Mouse (Mus musculus): Measurements from ENCODE around the gene Tbc1d10b. TPM values are rescaled to one million over a fixed set of nuclear protein-coding genes. Genes with fewer than 3 reads are reported as not detected.
"Not testable (repeated sequence)": the region's sequence is repeated elsewhere in the genome, so short reads cannot be mapped to it uniquely, and the experiment has no call there.

The Tbc1d10b gene
- polyA plus RNA-seq, 1 experiment from 2014 or later, result 26.4 TPM

DNA sequence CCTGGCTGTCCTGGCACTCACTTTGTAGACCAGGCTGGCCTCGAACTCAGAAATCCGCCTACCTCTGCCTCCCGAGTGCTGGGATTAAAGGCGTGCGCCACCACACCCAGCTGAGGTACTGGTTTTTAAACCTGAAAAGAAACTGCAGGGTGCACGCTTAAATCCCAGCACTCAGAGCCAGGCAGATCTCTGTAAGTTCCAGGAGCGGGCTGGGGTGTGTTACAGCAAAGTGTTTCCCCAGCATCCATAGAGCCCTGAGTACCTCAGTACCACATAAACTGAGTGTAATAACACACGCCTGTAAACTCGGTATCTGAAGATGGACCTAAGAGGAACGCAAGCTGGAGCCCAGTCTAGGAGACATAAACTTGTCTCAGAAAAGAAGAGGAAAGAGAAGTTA lies 20.9 kb downstream of the Tbc1d10b start:
- Histone ChIP-seq H3K36me3 (peaks cover 13% of the 10 kb centered on the region), H3K4me1 (peaks cover 7% of the 10 kb centered on the region; the same call in 1 of the 2 replicates), H3K4me3 (no peak overlapping the region), H3K9me3 (no peaks in the 10 kb centered on the region), H3K27ac (no peak overlapping the region), H3K27me3 (ENCODE audit: insufficient read depth, poor library complexity, severe bottlenecking) (no peaks in the 10 kb centered on the region)
- 62% methylated on average over 10 of the region's 10 CpGs for WGBS
- no peak for DNase-seq (ENCODE audit: low spot score)

DNA sequence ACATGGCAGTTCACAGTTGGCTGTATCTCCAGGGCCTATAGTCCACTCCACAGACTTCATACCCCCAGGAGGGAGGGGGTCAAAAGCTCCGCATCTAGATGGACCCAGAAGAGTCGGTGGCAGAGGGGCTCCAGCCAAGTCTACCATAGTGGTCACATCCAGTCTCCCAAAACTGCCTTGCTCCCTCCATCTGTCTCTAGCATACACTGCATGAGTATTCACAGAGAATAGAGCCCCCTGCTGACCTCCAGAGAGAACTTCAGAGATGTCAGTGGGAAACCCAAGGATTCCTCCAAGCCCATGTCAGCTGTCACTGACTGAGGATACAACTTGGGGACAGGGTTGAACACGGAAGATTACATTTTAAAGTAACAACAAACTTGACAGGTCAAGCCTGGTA lies 22.7 kb downstream of the Tbc1d10b start:
- DNase-seq (ENCODE audit: low spot score), result no peak
- Histone ChIP-seq H3K36me3 (no peaks in the 10 kb centered on the region), H3K27ac (no peak overlapping the region), H3K27me3 (ENCODE audit: insufficient read depth, poor library complexity, severe bottlenecking) (no peaks in the 10 kb centered on the region), H3K9me3 (no peaks in the 10 kb centered on the region), H3K4me1 (peaks cover 7% of the 10 kb centered on the region; the same call in 1 of the 2 replicates), H3K4me3 (no peak overlapping the region)
- WGBS, result 50% methylated on average over 3 of the region's 3 CpGs

DNA sequence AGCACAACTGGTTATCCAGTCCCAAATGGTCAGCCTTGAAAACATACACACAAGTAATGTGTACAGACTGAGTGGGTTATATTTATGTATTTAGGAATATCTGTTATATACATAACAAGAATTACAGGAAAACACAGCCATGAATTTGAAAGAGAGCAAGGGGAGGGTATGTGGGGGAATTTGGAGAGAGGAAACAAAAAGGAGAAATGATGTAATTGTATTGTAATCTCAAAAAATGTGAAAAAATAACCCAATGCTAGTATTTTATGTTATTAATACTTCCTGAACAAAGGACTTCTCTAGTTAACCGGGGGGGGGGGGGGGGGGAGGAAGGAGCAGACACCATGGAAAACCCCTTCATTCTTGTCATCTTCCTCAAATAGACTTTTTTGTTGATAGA lies 23.5 kb downstream of the Tbc1d10b start:
- no peak for DNase-seq (ENCODE audit: low spot score)
- no peak overlapping the region for H3K27ac ChIP-seq
- H3K4me3 ChIP-seq, result no peak overlapping the region
- WGBS, result 50% methylated on average over 1 of the region's 1 CpGs
- H3K9me3 ChIP-seq, result no peaks in the 10 kb centered on the region
- no peaks in the 10 kb centered on the region for H3K27me3 ChIP-seq (ENCODE audit: insufficient read depth, poor library complexity, severe bottlenecking)
- peaks cover 7% of the 10 kb centered on the region; the same call in 1 of the 2 replicates for H3K4me1 ChIP-seq
- no peaks in the 10 kb centered on the region for H3K36me3 ChIP-seq

DNA sequence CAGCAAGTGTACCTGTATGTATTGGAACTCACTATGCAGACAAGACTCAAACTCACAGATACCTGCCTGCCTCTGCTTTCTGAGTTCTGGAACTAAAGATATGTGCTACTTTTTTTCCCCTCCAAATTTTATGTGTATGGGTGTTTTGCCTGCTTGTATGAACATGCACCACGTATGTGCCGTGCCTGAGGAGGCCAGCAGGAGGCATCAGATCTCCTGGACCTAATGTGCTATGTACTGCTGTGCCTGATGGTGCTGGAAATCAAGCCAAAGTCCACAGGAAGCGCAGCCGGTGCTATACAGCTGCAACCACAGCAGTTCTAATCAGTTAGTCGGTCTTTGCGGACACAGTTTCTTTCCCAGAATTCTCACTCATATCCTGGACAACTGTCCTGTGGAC lies 24.4 kb downstream of the Tbc1d10b start:
- H3K36me3 ChIP-seq, result no peaks in the 10 kb centered on the region
- DNase-seq (ENCODE audit: low spot score), result no peak
- no peak overlapping the region for H3K27ac ChIP-seq
- WGBS, result 72% methylated on average over 6 of the region's 6 CpGs
- H3K4me1 ChIP-seq, result peaks cover 7% of the 10 kb centered on the region; the same call in 1 of the 2 replicates
- H3K4me3 ChIP-seq, result no peak overlapping the region
- H3K9me3 ChIP-seq, result no peaks in the 10 kb centered on the region
- no peaks in the 10 kb centered on the region for H3K27me3 ChIP-seq (ENCODE audit: insufficient read depth, poor library complexity, severe bottlenecking)

DNA sequence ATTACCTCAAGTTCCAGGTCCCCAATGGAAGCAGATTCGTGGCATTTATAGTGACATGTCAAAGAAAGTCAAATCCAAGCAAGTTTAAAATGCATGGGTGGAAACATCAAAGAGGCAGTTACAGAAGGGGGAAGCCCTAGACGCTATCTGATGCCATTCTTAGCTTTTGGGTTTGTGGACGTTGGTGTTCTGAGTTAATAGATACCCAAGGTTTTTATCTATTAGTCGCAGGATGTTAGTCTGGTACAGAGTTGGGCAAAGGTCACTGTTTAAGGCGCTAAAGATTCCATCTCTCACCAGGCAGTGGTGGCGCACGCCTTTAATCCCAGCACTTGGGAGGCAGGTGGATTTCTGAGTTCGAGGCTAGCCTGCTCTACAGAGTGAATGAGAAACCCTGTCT lies 24.9 kb downstream of the Tbc1d10b start:
- no peak for DNase-seq (ENCODE audit: low spot score)
- Histone ChIP-seq H3K9me3 (no peaks in the 10 kb centered on the region), H3K4me1 (peaks cover 3% of the 10 kb centered on the region; the same call in 1 of the 2 replicates), H3K27ac (no peak overlapping the region), H3K4me3 (no peak overlapping the region), H3K36me3 (no peaks in the 10 kb centered on the region), H3K27me3 (ENCODE audit: insufficient read depth, poor library complexity, severe bottlenecking) (no peaks in the 10 kb centered on the region)
- 70% methylated on average over 8 of the region's 8 CpGs for WGBS

DNA sequence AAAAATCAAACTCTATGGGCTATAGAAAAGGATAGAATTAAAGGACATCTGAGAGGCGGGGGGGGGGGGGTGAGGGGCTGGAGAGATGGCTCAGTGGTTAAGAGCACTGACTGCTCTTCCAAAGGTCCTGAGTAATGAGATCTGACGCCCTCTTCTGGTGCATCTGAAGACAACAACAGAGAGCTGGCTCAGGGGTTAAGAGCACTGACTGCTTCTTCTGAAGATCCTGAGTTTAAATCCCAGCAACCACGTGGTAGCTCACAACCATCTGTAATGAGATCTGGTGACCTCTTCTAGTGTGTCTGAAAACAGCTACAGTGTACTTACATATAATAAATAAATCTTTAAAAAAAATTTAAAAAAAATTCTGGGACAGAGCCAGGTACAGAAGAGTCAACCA lies 26.5 kb downstream of the Tbc1d10b start:
- 19% methylated on average over 3 of the region's 3 CpGs for WGBS
- DNase-seq (ENCODE audit: low spot score); H3K27me3 ChIP-seq (ENCODE audit: insufficient read depth, poor library complexity, severe bottlenecking); H3K27ac ChIP-seq; H3K9me3 ChIP-seq; H3K36me3 ChIP-seq; H3K4me1 ChIP-seq; H3K4me3 ChIP-seq: not testable (repeated sequence)

DNA sequence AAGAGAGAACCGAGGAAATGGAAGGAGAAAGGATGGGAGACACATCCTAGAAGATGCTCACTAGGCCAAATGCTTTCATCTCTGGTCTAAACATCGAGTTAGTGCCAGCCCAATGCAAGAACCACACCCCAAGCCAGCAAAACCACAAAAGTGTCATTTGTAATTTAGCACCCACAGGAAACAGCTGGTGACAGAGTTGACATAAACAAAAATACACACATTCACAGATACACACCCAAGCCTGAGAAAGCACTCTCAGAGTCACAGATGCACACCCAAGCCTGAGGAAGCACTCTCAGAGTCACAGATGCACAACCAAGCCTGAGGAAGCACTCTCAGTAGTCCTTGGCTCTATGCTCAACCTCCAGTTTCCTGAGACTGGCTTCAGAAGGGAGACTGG lies 27.5 kb downstream of the Tbc1d10b start:
- H3K9me3 ChIP-seq, result no peaks in the 10 kb centered on the region
- no peaks in the 10 kb centered on the region for H3K27me3 ChIP-seq (ENCODE audit: insufficient read depth, poor library complexity, severe bottlenecking)
- no peak overlapping the region for H3K27ac ChIP-seq
- H3K36me3 ChIP-seq, result no peaks in the 10 kb centered on the region
- 61% methylated on average over 2 of the region's 2 CpGs for WGBS
- H3K4me3 ChIP-seq, result no peak overlapping the region
- no peaks in the 10 kb centered on the region for H3K4me1 ChIP-seq
- no peak for DNase-seq (ENCODE audit: low spot score)

DNA sequence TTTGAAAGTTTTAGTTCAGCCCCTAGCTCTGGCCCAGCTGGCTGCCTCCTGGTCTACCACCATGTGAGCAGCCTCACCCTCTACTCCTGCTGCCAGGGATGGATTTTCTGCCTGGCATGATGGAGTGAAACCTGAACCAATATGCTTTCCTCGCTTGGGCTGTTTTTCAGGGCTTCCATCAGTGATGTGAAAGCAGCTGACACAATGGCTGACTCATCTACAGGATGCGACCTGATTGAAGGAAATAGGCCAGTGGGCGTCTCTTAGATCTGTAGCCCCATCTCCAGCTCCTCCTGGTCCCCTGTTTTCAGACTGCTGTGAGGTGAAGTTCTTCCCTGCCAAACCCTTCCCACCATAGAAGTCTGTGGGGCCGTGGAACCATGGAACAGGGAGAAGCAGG lies 31.3 kb downstream of the Tbc1d10b start:
- Histone ChIP-seq H3K27ac (no peak overlapping the region), H3K36me3 (no peaks in the 10 kb centered on the region), H3K9me3 (no peaks in the 10 kb centered on the region), H3K27me3 (ENCODE audit: insufficient read depth, poor library complexity, severe bottlenecking) (no peaks in the 10 kb centered on the region), H3K4me3 (no peak overlapping the region), H3K4me1 (no peaks in the 10 kb centered on the region)
- WGBS, result 61% methylated on average over 4 of the region's 4 CpGs
- no peak for DNase-seq (ENCODE audit: low spot score)

DNA sequence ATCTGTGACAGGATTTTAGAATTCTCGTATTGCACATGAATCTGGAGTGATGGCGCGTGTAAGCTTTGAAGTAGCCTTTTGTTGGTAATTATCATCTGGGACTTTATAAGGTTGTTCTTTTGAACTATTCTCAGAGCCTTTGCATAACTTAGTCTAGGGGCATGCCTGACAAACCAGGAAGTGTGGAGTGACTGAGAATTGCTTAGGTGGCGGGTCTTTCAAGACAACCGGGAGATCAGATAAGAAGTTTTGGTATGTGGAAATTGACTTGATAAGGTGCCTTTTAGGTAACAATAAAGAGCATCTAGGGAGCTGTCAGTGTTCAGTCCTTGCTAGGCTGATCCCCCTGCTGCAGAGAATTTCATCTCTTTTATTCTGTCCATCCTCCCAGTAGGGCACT lies 41.8 kb downstream of the Tbc1d10b start:
- Histone ChIP-seq H3K36me3 (no peaks in the 10 kb centered on the region), H3K4me3 (no peak overlapping the region), H3K27me3 (ENCODE audit: insufficient read depth, poor library complexity, severe bottlenecking) (no peaks in the 10 kb centered on the region), H3K9me3 (peaks cover 2% of the 10 kb centered on the region; the same call in 1 of the 2 replicates), H3K4me1 (no peaks in the 10 kb centered on the region), H3K27ac (no peak overlapping the region)
- 76% methylated on average over 5 of the region's 5 CpGs for WGBS
- no peak for DNase-seq (ENCODE audit: low spot score)

DNA sequence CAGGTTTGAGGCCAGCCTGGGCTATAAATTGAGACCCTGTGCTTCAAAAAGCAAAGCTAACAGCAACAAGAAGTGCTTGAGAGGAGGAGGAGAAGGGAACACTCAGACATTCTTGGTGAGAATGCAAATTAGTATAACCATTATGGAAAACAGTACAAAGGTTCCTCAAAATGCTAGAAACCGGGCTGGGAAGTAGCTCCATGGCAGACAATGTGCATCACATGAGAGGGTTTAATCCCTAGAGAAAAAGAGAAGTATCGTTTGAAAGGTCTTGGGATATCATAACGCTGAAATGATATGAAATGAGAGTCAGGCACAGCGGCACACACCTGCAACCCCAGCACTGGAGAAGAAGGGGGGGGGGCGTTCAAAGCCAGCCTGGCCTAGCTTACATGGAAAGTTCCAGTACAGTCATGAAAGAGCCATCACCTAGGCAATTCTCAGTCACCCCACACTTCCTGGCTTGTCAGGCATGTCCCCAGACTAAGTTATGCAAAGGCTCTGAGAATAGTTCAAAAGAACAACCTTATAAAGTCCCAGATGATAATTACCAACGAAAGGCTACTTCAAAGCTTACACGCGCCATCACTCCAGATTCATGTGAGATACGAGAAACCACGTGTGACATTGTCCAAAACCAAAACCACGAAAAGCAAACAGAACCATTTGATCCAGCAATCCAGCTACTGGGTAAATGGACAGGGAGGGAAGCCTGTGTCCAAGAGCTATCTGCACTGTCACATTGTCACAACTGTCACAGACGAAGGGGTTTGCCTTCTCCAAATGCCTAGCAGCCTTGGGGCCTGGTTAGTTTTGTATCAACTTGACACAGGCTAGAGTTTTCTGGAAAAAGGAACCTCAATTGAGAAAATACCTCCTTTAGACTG lies 42.4 kb downstream of the Tbc1d10b start:
- no peak overlapping the region for H3K27ac ChIP-seq
- no peaks in the 10 kb centered on the region for H3K36me3 ChIP-seq
- DNase-seq (ENCODE audit: low spot score), result no peak
- no peak overlapping the region for H3K4me3 ChIP-seq
- 86% methylated on average over 12 of the region's 12 CpGs for WGBS
- H3K27me3 ChIP-seq (ENCODE audit: insufficient read depth, poor library complexity, severe bottlenecking), result no peaks in the 10 kb centered on the region
- no peaks in the 10 kb centered on the region for H3K9me3 ChIP-seq
- no peaks in the 10 kb centered on the region for H3K4me1 ChIP-seq

DNA sequence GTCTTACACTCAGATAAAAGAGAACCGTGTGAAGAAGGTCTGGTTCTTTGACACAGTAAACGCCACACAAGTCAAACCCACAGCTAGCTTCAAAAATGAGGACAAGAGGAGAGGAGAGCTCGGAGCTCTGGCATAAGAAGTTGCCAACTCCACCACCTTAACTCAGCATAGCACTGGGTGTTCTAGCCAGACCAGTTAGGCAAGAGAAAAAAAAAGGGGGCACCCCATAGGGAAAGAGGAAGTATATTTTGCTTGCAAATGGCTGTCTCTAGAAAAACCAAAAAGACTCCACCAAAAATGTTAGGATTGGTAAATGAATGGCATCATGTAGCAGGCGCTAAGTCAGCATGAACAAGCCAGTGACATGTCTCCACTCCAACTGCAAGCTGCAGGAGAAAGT lies 44.3 kb downstream of the Tbc1d10b start:
- H3K4me3 ChIP-seq, result no peak overlapping the region
- no peaks in the 10 kb centered on the region for H3K27me3 ChIP-seq (ENCODE audit: insufficient read depth, poor library complexity, severe bottlenecking)
- no peaks in the 10 kb centered on the region for H3K9me3 ChIP-seq
- H3K36me3 ChIP-seq, result no peaks in the 10 kb centered on the region
- no peak overlapping the region for H3K27ac ChIP-seq
- WGBS, result 74% methylated on average over 4 of the region's 4 CpGs
- DNase-seq (ENCODE audit: low spot score), result no peak
- H3K4me1 ChIP-seq, result no peaks in the 10 kb centered on the region

DNA sequence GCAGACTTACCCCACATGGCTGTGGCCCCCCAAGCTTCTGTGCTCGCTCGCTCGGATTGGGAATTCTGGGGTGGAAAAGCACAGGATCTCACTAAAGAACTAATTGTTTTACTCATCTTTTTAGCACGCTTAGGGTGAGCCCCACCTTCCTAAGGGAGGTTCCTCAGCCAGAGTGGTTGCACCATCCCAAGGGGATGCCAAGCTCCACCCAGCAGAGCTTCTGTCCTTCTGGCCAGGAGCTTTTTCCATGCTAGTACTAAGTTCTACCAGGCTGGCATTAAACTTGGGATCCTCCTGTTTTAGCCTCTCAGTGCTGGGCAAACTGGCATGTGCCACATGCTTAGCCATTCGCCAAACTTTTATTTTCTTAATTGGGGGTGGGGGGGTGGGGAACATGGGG lies 45.7 kb downstream of the Tbc1d10b start:
- Histone ChIP-seq H3K4me3 (no peak overlapping the region), H3K27me3 (ENCODE audit: insufficient read depth, poor library complexity, severe bottlenecking) (no peaks in the 10 kb centered on the region), H3K27ac (no peak overlapping the region), H3K36me3 (no peaks in the 10 kb centered on the region), H3K9me3 (no peaks in the 10 kb centered on the region), H3K4me1 (no peaks in the 10 kb centered on the region)
- no peak for DNase-seq (ENCODE audit: low spot score)
- 83% methylated on average over 5 of the region's 5 CpGs for WGBS

DNA sequence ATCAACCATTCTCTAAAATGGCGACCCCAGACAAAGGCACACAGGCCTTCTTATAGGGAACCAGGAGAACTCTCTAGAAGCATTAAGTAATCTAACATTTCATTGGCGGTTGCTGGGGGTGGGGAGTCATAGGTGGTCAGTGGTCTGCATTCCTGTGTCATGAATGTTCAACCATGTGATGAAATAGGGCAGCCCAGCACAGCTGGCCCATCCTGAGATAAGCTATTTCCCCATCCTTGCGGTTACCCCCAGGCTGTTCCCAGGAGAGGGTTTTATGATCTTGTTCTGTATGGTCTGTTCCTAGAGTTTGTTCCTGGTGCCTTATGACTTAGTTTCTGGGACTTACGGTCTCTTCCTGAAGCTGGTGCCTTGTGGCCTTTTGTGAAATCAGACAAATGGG lies 50.7 kb downstream of the Tbc1d10b start:
- 77% methylated on average over 4 of the region's 4 CpGs for WGBS
- no peak overlapping the region for H3K27ac ChIP-seq
- no peaks in the 10 kb centered on the region for H3K4me1 ChIP-seq
- no peak overlapping the region for H3K4me3 ChIP-seq
- H3K27me3 ChIP-seq (ENCODE audit: insufficient read depth, poor library complexity, severe bottlenecking), result no peaks in the 10 kb centered on the region
- DNase-seq (ENCODE audit: low spot score), result no peak
- H3K9me3 ChIP-seq, result no peaks in the 10 kb centered on the region
- no peaks in the 10 kb centered on the region for H3K36me3 ChIP-seq

DNA sequence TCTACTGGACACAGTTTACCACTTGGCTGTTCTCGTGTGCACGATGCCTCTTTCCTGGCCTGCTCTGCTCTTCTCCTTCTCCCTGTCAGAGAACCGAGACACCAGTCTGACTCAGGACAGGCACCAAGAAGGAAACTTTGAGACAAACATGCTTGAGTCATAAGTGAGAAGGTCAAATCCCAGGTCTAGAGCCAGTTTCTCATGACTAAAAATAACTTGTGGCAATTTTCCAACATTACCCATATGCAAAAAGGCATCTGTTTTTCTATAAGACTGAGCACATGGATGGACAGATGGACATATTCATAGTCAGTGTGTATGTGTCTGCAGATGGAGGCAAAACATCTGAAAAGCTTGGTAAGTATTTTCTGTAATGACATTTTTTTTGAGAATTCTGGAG lies 54.8 kb downstream of the Tbc1d10b start:
- H3K27ac ChIP-seq, result no peak overlapping the region
- WGBS, result 66% methylated on average over 3 of the region's 3 CpGs
- no peak for DNase-seq (ENCODE audit: low spot score)
- no peaks in the 10 kb centered on the region for H3K4me1 ChIP-seq
- H3K9me3 ChIP-seq, result no peaks in the 10 kb centered on the region
- H3K36me3 ChIP-seq, result no peaks in the 10 kb centered on the region
- H3K27me3 ChIP-seq (ENCODE audit: insufficient read depth, poor library complexity, severe bottlenecking), result no peaks in the 10 kb centered on the region
- H3K4me3 ChIP-seq, result no peak overlapping the region

Data from heart, embryonic 10.5 days (tissue).